Mouse (Mus musculus) cortical plate, adult 2 months (tissue): ENCODE measurements around the gene Cutal.

Source experiments
- CTCF ChIP-seq: fragments of 200-500 bp; IDR thresholded peaks from 2 replicates; pipeline ENCODE4 v1.5.1; 2011; ENCODE audit warnings: mild to moderate bottlenecking, control low read depth, low read length; ENCODE audit not compliant: insufficient read depth; ENCODE audit errors: extremely low read depth
- POLR2A ChIP-seq: fragments of 200-500 bp; IDR thresholded peaks from 2 replicates; pipeline ENCODE4 v1.6.1; 2011; ENCODE audit warnings: mild to moderate bottlenecking, low read length, control low read depth; ENCODE audit not compliant: insufficient read depth; ENCODE audit errors: extremely low read depth

GRCm38 (mm10) chr2:34825827-34826459, 48.3 kb upstream of the Cutal start, which contains the start of gene Fbxw2:
- peak; percentile 68 for TF ChIP-seq POLR2A
- no peak for TF ChIP-seq CTCF
